Mouse (Mus musculus) T-helper 17 cell (primary cell): ENCODE measurements at regions not wholly inside any gene's neighbourhood (a gene's known extent, or its start where the extent isn't known, plus 50 kb on each side); places are given as distances from the start of the nearest gene placed in this dataset.

Experiments used
- in situ Hi-C, 2 experiments: fragments of 300-600 bp; cut with MboI, MseI; formaldehyde crosslinking; loops; 1 replicate in 1 of 2; 2 replicates in 1 of 2; pipeline ENCODE4 v1.15.1; 2025; ENCODE audit warnings: high pct_unique_total_duplicates in 2 of 2

DNA sequence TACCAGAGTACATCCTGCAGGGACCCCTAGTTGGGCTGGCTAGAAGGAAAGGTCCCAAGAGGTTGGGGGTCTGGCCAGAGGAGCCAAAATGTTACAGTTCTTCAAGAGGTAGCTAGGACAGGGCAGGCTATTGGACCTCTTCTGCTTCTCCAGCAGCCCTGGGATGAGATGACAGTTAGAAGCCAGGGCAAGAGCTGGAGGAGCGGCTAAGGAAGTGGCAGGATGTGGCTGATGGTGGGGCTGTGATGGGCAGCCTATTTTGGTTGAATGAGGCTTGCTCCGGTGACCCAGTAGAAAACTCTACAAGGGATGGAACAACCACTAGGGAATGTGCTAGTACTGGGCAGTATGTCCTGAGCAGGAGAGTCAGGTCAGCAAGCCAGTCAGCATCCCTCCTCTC lies 82.8 kb downstream of the Ddx11 start:
- in situ Hi-C loops: loop anchor here (5.0 kb wide), 2 partner anchors 49 to 54 kb away; no protein-coding TSS in a partner anchor

- in situ Hi-C loops: loop anchor here (5.0 kb wide), 2 partner anchors 51 to 56 kb away; no protein-coding TSS in a partner anchor
Measured at GRCm38 (mm10) chr17:66207653-66208497, 84.6 kb downstream of the Ddx11 start.

DNA sequence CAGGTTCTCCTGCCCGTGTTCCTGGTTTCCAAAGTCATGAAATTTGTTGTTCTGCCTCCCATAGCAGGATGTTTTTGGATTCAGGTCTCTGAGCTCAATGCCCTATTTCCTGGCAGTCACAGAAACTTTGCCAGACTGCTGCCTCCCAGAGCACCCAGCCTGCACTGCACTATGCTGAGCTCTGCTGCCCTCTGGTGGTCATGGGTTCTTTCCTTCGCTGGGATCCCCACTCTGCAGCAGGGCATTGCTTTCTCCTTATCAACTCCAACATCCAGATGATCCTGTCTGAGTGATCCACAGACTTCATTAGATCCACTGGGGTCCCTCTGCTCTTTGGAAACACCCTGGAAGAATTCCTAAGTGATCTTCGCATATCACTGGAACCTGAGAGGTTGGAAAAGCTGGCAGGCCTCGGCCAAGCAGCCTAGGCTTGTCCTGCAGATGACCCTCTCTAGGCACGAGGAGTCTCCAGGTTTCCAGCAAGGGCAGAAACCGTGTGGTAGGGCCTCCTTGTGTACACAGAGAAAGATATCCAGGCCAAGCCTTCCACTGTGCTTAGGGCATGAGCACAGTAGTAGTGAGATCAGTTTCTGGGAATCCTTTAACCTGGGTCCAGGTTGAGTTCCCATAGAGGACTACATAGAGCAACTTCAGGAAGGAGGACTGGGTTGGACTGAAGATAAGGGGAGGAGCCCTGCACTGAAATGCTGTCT lies 85.6 kb downstream of the Ddx11 start:
- in situ Hi-C loops: loop anchor here (5.0 kb wide), 2 partner anchors 52 to 57 kb away; no protein-coding TSS in a partner anchor

DNA sequence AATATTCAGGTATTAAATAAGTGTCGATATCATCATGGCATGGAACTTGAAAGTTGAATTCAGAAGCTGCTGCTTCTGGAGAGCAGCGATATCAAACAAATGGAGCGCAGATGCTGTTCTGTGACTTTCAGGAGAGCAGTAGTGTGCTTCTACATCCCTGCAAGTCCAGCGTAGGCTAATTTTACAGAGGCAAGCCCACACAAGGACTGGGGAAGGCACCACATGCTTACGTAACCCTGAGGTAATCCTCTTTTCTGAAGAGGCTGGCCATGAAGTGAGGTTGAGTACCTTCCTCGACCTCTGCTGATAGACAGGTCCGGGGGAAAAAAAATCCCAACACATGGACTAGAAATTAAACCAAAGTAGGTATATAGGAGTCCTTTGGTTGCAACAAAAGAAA lies 88.2 kb downstream of the Ddx11 start:
- in situ Hi-C loops: loop anchor here (5.0 to 10.0 kb wide), 2 partner anchors 344 to 357 kb away; no protein-coding TSS in a partner anchor

DNA sequence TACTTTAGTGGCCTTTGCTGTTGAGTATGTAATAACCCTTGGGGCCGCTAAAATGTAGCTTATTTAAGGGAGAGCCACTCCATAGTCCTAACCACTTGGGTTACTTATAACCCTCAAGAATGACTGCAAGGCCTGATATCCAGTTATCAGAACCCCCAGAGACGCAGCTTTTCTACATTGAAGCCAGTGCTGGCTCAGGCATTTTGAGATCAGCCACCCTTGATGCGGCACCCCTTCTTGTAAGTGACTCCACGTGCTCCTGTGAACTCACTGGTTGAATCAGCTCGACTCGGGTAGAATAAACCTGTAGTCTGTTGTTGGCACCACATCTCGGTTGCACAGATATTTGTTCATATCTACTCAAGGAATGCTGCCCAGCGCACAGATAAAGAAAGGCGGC lies 89.3 kb downstream of the Ddx11 start:
- in situ Hi-C loops: loop anchor here (5.0 to 10.0 kb wide), 2 partner anchors 345 to 358 kb away; no protein-coding TSS in a partner anchor

GRCm38 (mm10) chr17:66218321-66218720 lies 95.0 kb downstream of the Ddx11 start:
- in situ Hi-C loops: loop anchor here in 1 of 2 experiments (10.0 kb wide), 1 partner anchor 364 kb away; no protein-coding TSS in a partner anchor

- in situ Hi-C loops: loop anchor here in 1 of 2 experiments (5.0 to 10.0 kb wide), 2 partner anchors 233 to 365 kb away; no protein-coding TSS in a partner anchor
Measured at GRCm38 (mm10) chr17:66219669-66220435, 96.5 kb downstream of the Ddx11 start.

DNA sequence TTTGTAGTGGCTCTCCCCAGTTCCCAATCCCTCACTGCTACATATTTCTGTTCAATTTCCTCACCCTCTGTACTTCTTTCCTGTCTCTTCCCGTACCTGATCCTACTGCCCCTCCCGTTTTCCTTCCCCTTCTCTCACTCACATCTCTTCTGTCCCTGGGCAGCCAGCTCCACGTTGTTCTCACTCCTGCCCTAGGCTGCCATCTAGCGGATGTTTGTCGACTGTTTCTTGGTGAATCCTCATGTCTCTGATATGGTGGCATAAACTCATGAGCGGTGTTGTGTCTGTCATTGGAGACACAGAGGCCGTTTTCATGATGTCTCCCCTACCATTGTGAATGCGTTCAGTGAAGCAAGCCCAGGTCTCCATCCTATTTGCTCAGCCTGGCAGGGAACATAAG lies 97.9 kb downstream of the Ddx11 start:
- in situ Hi-C loops: loop anchor here in 1 of 2 experiments (5.0 kb wide), 1 partner anchor 234 kb away; no protein-coding TSS in a partner anchor

GRCm38 (mm10) chr17:66223711-66224110 lies 100.4 kb downstream of the Ddx11 start:
- in situ Hi-C loops: loop anchor here in 1 of 2 experiments (5.0 kb wide), 1 partner anchor 236 kb away; no protein-coding TSS in a partner anchor

DNA sequence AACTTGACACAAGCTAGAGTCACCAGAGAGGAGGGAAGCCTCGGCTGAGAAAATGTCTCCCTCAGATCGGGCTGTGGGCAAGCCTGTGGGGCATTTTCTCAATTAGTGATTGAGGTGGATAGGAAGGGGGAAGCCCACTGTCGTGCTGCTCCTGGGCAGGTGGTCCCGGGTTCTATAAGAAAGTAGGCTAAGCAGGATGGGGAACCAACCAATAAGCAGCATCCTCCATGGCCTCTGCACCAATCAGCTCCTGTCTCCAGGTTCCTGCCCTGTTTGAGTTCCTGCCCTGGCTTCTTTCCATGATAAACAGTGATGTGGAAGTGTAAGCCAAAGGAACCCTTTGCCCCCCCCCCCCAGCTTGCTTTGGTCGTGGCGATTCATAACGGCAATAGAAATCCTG lies 100.9 kb downstream of the Ddx11 start:
- in situ Hi-C loops: loop anchor here in 1 of 2 experiments (5.0 kb wide), 1 partner anchor 237 kb away; no protein-coding TSS in a partner anchor

DNA sequence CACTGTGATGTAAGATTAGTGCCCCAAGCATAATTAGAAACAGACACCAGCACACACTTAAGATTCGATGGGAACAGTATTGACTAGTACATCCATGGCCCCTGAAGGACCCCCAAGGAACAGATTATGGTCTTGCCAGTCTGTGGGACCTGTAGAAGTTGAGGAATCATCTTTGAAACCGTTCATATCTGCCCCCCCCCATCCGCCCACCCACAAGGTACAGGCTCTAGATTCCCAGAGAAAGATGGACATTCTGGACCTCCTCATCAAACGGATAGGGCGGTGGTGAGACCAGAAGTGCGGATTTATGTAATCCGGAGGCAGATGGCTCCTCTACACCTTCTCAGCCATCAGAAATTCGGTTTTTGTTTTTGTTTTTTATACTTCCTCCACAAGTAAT lies 109.1 kb downstream of the Ddx11 start:
- in situ Hi-C loops: no loop called here

DNA sequence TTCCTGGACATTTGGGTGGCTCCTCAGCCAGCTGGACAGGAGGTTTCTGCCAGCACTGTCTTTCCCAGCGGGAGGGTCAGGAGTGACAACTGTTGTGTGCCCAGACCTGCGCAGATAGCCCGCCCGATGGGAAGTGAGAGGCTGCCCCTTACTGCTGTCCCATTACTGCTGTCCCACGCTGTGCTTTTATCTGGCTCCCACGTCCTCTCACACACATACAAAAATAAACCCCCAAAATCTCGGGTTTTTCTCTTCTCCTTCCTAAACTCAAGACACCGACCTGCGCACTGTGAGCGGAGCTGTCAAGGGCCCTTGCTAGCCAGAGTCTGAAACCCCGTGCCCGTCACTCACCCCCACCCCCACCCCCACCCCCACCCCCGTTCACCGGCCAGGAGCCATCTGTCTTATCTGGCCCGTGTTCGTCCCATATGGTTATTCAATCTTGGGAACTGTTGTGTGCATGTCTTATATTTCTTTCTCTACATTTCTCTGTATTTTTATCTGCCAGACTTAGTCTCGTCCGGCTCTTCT lies 109.6 kb downstream of the Ddx11 start:
- in situ Hi-C loops: no loop called here

GRCm38 (mm10) chr17:66233451-66233951 lies 110.2 kb downstream of the Ddx11 start:
- in situ Hi-C loops: no loop called here

- in situ Hi-C loops: no loop called here
Measured at GRCm38 (mm10) chr17:66234432-66234831, 111.1 kb downstream of the Ddx11 start.

DNA sequence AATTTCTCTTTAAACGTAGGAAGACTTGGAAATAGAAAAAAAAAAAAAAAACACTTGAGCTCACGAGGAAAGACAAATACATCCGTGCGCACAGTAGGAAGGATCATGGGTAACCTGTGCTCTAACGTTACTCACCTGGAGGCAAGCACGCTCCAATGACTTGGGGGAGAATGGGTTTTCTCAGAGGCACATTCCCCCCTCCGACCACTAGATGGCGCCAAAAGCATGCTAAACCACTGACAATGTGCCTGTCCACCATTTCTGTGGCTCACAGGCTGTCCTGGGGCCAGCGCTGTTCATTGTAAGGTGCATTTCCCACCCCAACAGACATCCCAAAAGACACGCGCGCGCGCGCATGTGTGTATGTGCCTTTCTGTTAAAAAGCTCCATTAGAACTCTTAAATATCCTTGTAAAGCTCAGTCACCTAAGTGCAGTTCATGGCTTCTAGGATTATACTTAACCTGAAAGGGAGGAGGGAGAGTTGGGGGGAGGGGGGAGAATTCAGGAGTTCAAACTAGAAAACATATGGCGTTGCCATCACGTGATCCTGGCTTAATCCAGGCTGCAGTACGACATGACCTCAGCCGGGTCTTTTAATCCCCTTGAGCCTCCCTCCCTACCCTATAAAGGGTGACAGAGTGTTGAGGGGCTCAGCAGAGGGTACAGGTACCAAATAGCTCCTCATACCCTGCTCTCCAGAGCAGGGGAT lies 111.9 kb downstream of the Ddx11 start:
- in situ Hi-C loops: loop anchor here in 1 of 2 experiments (5.0 kb wide), 1 partner anchor 252 kb away; no protein-coding TSS in a partner anchor

DNA sequence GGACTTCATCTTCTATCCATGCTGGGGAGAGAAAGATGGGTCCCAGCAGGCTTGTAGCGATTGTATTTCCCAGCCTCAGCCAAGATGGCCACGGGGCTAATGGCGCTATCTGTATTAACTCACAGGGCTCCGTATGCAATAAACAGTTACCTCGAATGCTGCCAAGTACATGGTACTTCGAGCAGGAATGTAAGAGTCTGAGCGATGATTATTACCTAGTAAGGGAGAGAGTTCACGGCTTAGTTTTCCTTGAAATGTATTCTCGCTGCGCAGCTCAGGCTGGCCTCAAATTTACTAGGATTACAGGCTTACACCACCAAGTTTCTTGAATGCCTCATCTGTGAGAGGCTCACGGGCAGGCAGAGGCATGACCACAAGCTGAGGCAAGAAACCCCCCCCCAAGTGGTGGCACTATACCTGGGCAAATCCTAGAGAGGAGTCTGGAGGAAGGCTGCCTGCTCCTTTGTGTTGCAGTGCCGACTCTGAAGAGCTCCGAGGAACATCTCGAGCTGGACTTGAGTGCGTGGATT lies 112.6 kb downstream of the Ddx11 start:
- in situ Hi-C loops: loop anchor here in 1 of 2 experiments (5.0 kb wide), 1 partner anchor 251 kb away; no protein-coding TSS in a partner anchor

DNA sequence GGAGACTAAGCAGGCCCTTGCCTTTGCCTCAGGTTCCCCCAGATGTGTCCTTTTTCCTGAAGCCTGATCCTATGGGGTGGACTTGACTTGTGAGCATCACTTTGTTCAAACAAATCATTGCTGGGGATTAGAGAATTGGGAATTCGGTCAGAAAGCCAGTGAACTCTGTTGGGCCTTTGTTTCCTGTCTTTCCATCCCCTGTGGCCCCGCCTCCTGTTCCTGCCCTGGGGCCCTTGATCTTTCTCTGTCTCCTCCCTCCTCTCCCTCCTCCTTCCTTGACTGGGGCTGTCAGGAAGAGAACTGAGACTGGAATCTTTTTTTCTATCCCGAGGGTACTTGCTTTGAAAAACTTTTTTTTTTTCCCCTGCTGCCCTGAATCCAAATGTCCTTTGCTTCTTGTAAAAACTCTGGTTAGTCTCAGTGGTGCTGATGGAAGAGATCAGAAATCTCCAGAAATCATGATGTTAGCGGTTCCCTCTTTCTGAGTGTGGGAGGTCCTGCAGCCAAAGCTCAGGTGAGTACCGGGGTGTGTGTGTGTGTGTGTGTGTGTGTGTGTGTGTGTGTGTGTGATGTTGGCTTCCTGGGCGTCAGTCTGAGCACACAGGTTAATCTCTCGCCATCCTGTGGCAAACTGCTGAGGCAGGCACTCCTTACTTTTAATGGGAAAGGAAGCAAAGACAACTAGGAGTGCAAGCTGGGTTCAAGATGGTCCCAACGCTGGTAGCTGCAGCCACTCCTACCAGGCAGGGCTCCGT lies 118.7 kb downstream of the Ddx11 start:
- in situ Hi-C loops: loop anchor here (5.0 kb wide), 2 partner anchors 205 to 240 kb away; partner anchors contain the start of gene Mtcl1 (in 1 of the 2)

- in situ Hi-C loops: loop anchor here (5.0 kb wide), 2 partner anchors 203 to 238 kb away; partner anchors contain the start of gene Mtcl1 (in 1 of the 2)
Measured at GRCm38 (mm10) chr17:66244183-66244582, 120.9 kb downstream of the Ddx11 start.
